Comparison of ENCODE assay signal across 8 mouse cellular contexts in the genomic region with DNA sequence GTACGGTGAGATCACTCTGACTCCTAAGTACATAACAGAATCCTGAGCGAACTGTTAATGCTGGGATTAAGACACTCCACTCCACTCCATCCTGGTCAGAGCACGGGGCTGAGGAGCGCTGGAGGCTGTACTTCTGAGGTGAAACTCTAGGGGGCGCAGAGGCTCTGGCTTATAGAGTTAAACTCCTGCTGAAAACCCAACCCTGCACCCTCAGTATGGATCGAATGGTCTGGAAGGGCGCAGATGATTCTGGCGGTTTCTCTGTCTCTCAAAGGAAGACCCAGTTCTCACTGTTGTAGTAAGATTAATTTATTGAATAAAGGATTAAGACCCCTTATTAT. TPM values are rescaled to one million over a fixed set of nuclear protein-coding genes. Genes with fewer than 3 reads are reported as not detected.
DNase-seq lines count a peak whose midpoint lies in the region; ATAC-seq lines count a peak whose summit lies in the region.

No protein-coding gene starts in this region.

- H3K4me3 ChIP-seq in stomach, embryonic 16.5 days (replicated peaks; ENCODE audit: low read length), result no peak overlapping the region

- H3K4me2 ChIP-seq in stomach, embryonic 16.5 days (ENCODE audit: low read depth, low read length), result no peak overlapping the region

- H3K9ac ChIP-seq in stomach, embryonic 16.5 days (ENCODE audit: low read length), result no peak overlapping the region

- H3K4me1 ChIP-seq in stomach, embryonic 16.5 days (ENCODE audit: control insufficient read depth, insufficient read depth, low read length), result peaks cover 3% of the 10 kb centered on the region; the same call in 1 of the 2 replicates

- no peak overlapping the region for H3K27ac ChIP-seq in stomach, embryonic 16.5 days (ENCODE audit: low read length)

- peak; percentile 36 to 73 for DNase-seq in heart, adult 18-20 months
- DNase-seq in heart, postnatal 25 days (ENCODE audit: low spot score), result no peak
- peak; percentile 88 for DNase-seq in ZHBTc4 (ENCODE audit: low read depth, low spot score)
- peak; percentile 74 for DNase-seq in embryo, embryonic 10 days (ENCODE audit: low spot score)
- DNase-seq in heart, postnatal 10 days, result peak; percentile 61 to 78
- peak; percentile 87 for DNase-seq in kidney, postnatal 4 days
- peak; percentile 82 for DNase-seq in lung, postnatal 36 days

- 19% methylated on average over 8 of the region's 8 CpGs for WGBS in stomach, embryonic 16.5 days

- ATAC-seq in stomach, embryonic 16.5 days (ENCODE audit: insufficient read depth, low FRiP score), result 0 out of 2 replicates have a peak, but pooled peaks have one; percentile 44

- H3K27me3 ChIP-seq in stomach, embryonic 16.5 days (ENCODE audit: control insufficient read depth, insufficient read depth, low read length), result peaks cover 14% of the 10 kb centered on the region

- H3K36me3 ChIP-seq in stomach, embryonic 16.5 days (ENCODE audit: control insufficient read depth, insufficient read depth, low read length), result no peaks in the 10 kb centered on the region

- H3K9me3 ChIP-seq in stomach, embryonic 16.5 days (replicated peaks; ENCODE audit: control insufficient read depth, low read length), result no peaks in the 10 kb centered on the region

- intact Hi-C loops in heart, postnatal 25 days (cut with DNase I), result loop anchor here (5.0 to 10.0 kb wide), 3 partner anchors 59 to 276 kb away; a partner anchor contains a TSS
- intact Hi-C loops in heart, postnatal 10 days (cut with DNase I), result loop anchor here (2.0 to 10.0 kb wide), 3 partner anchors 20 to 266 kb away; no protein-coding TSS in a partner anchor

RNA-seq across cellular contexts. Expression of a gene that starts 8.1 kb away (rescaled TPM):
- total RNA-seq in heart, adult 18-20 months (2021), result under 1 TPM in 1 of 2 experiments, not detected in 1; 0.42 TPM
- under 1 TPM in 1 of 2 experiments, not detected in 1; 0.39 TPM for total RNA-seq in heart, postnatal 25 days (2021)
- total RNA-seq in heart, postnatal 10 days (2021), result under 1 TPM; 0.52 to 0.81 TPM
- 4.7 and 5.4 TPM in 2 replicates for polyA plus RNA-seq in stomach, embryonic 16.5 days (2015; fragmentation: Nextera tagmentation; extraction: Ambion mirVana)

RNA-seq across cellular contexts. Expression of a gene that starts 23.3 kb away (rescaled TPM):
- under 1 TPM in 1 of 2 experiments, not detected in 1; 0.23 TPM for total RNA-seq in heart, adult 18-20 months (2021)
- total RNA-seq in heart, postnatal 25 days (2021), result under 1 TPM; 0.36 to 0.65 TPM
- total RNA-seq in heart, postnatal 10 days (2021), result under 1 TPM in 1 of 2 experiments, not detected in 1; 0.30 TPM
- polyA plus RNA-seq in stomach, embryonic 16.5 days (2015; fragmentation: Nextera tagmentation; extraction: Ambion mirVana), result 0.64 and 0.84 TPM in 2 replicates

RNA-seq across cellular contexts. Expression of a gene that starts 27.9 kb away (rescaled TPM):
- total RNA-seq in heart, adult 18-20 months (2021), result 1 to 10 TPM; 1.3 to 2.1 TPM
- total RNA-seq in heart, postnatal 25 days (2021), result 1 to 10 TPM in 1 of 2 experiments, under 1 TPM in 1; 0.96 to 2.0 TPM
- 1 to 10 TPM; 1.5 to 2.0 TPM for total RNA-seq in heart, postnatal 10 days (2021)
- 5.1 and 7.7 TPM in 2 replicates for polyA plus RNA-seq in stomach, embryonic 16.5 days (2015; fragmentation: Nextera tagmentation; extraction: Ambion mirVana)

RNA-seq across cellular contexts. Expression of a gene that starts 28.6 kb away (rescaled TPM):
- total RNA-seq in heart, adult 18-20 months (2021), result not detected
- not detected for total RNA-seq in heart, postnatal 25 days (2021)
- total RNA-seq in heart, postnatal 10 days (2021), result not detected
- 0.21 and 0.24 TPM in 2 replicates for polyA plus RNA-seq in stomach, embryonic 16.5 days (2015; fragmentation: Nextera tagmentation; extraction: Ambion mirVana)

RNA-seq across cellular contexts. Expression of a gene that starts 39.8 kb away (rescaled TPM):
- total RNA-seq in heart, adult 18-20 months (2021), result 10 to 100 TPM; 24.5 to 25.1 TPM
- total RNA-seq in heart, postnatal 25 days (2021), result 10 to 100 TPM; 19.7 to 20.4 TPM
- 10 to 100 TPM; 26.8 to 28.3 TPM for total RNA-seq in heart, postnatal 10 days (2021)
- 60.1 and 66.1 TPM in 2 replicates for polyA plus RNA-seq in stomach, embryonic 16.5 days (2015; fragmentation: Nextera tagmentation; extraction: Ambion mirVana)
